Mouse (Mus musculus): Measurements from ENCODE around the gene Scly. TPM values are rescaled to one million over a fixed set of nuclear protein-coding genes. Genes with fewer than 3 reads are reported as not detected.

Gene Scly
- total RNA-seq (2012; rRNA removed) = 11.2 and 12.0 TPM in 2 replicates

GRCm38 (mm10) chr1:91297799-91298744 lies at the start of gene Scly:
Gene Scly (plus strand): TSS chr1:91298338.
- in situ Hi-C loops (cut with MboI; ENCODE audit: low sequenced_read_pairs in 2 of 2, unreplicated experiment in 2 of 2) = no loop called here
- TF ChIP-seq CHD2 (IDR thresholded peaks at IDR 0.05; ENCODE audit: low read depth, low read length) (no peak), ZNF384 (IDR thresholded peaks at IDR 0.05; ENCODE audit: low read depth, low read length) (no peak), MAFK (IDR thresholded peaks at IDR 0.05; ENCODE audit: insufficient read depth, low read depth, low read length) (no peak), HCFC1 (IDR thresholded peaks at IDR 0.05; ENCODE audit: borderline replicate concordance, insufficient read depth, low read length) (no peak), ZC3H11A (IDR thresholded peaks at IDR 0.05; ENCODE audit: borderline replicate concordance, low read depth, low read length) (no peak)
- peak; percentile 75 for DNase-seq (ENCODE audit: low read depth, low spot score)
- no peaks in the 10 kb centered on the region for H3K9me3 ChIP-seq (ENCODE audit: control insufficient read depth, insufficient read depth, low read depth, low read length)
- H3K27ac ChIP-seq (ENCODE audit: insufficient read depth, low read depth, low read length, poor library complexity, severe bottlenecking) = no peak within 1 kb of the TSS
- peak within 1 kb of the TSS; percentile 94 to 99 for H3K4me3 ChIP-seq (ENCODE audit: insufficient read depth in 1 of 2, low read depth in 1 of 2, low read length in 2 of 2, poor library complexity in 1 of 2, severe bottlenecking in 1 of 2)
- H3K36me3 ChIP-seq (ENCODE audit: control insufficient read depth, insufficient read depth, low read length, poor library complexity, severe bottlenecking) = peaks cover 4% of the 10 kb centered on the region; the same call in 1 of the 2 replicates
- H3K4me1 ChIP-seq (ENCODE audit: control insufficient read depth in 2 of 2, insufficient read depth in 2 of 2, low read length in 2 of 2, poor library complexity in 1 of 2) = peaks cover 0 to 7% of the 10 kb centered on the region in 2 experiments; a peak in 2 of 4 replicates
- H3K9ac ChIP-seq (ENCODE audit: insufficient read depth, low read depth, low read length, poor library complexity, severe bottlenecking) = peak within 1 kb of the TSS; percentile 87

GRCm38 (mm10) chr1:91248970-91249369 lies 49.2 kb upstream of the Scly start:
- in situ Hi-C loops (cut with MboI; ENCODE audit: low sequenced_read_pairs in 2 of 2, unreplicated experiment in 2 of 2) = no loop called here
- DNase-seq (ENCODE audit: low read depth, low spot score) = no peak
- H3K9ac ChIP-seq (ENCODE audit: insufficient read depth, low read depth, low read length, poor library complexity, severe bottlenecking) = no peak overlapping the region
- H3K4me3 ChIP-seq (ENCODE audit: insufficient read depth in 1 of 2, low read depth in 1 of 2, low read length in 2 of 2, poor library complexity in 1 of 2, severe bottlenecking in 1 of 2) = peak overlapping the region; percentile 33 to 92; a peak in 3 of 4 replicates
- peaks cover 3 to 5% of the 10 kb centered on the region in 2 experiments; a peak in 3 of 4 replicates for H3K4me1 ChIP-seq (ENCODE audit: control insufficient read depth in 2 of 2, insufficient read depth in 2 of 2, low read length in 2 of 2, poor library complexity in 1 of 2)
- no peaks in the 10 kb centered on the region for H3K36me3 ChIP-seq (ENCODE audit: control insufficient read depth, insufficient read depth, low read length, poor library complexity, severe bottlenecking)
- H3K9me3 ChIP-seq (ENCODE audit: control insufficient read depth, insufficient read depth, low read depth, low read length) = no peaks in the 10 kb centered on the region
- no peak overlapping the region for H3K27ac ChIP-seq (ENCODE audit: insufficient read depth, low read depth, low read length, poor library complexity, severe bottlenecking)
- no peak for TF ChIP-seq ZC3H11A (IDR thresholded peaks at IDR 0.05; ENCODE audit: borderline replicate concordance, low read depth, low read length)
- no peak for TF ChIP-seq CHD2 (IDR thresholded peaks at IDR 0.05; ENCODE audit: low read depth, low read length)
- TF ChIP-seq ZNF384 (IDR thresholded peaks at IDR 0.05; ENCODE audit: low read depth, low read length) = no peak
- no peak for TF ChIP-seq HCFC1 (IDR thresholded peaks at IDR 0.05; ENCODE audit: borderline replicate concordance, insufficient read depth, low read length)
- TF ChIP-seq MAFK (IDR thresholded peaks at IDR 0.05; ENCODE audit: insufficient read depth, low read depth, low read length) = no peak

- Histone ChIP-seq H3K9me3 (ENCODE audit: control insufficient read depth, insufficient read depth, low read depth, low read length) (no peaks in the 10 kb centered on the region), H3K36me3 (ENCODE audit: control insufficient read depth, insufficient read depth, low read length, poor library complexity, severe bottlenecking) (no peaks in the 10 kb centered on the region), H3K4me3 (ENCODE audit: insufficient read depth in 1 of 2, low read depth in 1 of 2, low read length in 2 of 2, poor library complexity in 1 of 2, severe bottlenecking in 1 of 2) (peak within 1 kb of the TSS; percentile 85 to 92), H3K27ac (ENCODE audit: insufficient read depth, low read depth, low read length, poor library complexity, severe bottlenecking) (no peak within 1 kb of the TSS), H3K4me1 (ENCODE audit: control insufficient read depth in 2 of 2, insufficient read depth in 2 of 2, low read length in 2 of 2, poor library complexity in 1 of 2) (peaks cover 3 to 5% of the 10 kb centered on the region in 2 experiments; a peak in 3 of 4 replicates), H3K9ac (ENCODE audit: insufficient read depth, low read depth, low read length, poor library complexity, severe bottlenecking) (peak within 1 kb of the TSS; percentile 91)
- no peak for TF ChIP-seq CHD2 (IDR thresholded peaks at IDR 0.05; ENCODE audit: low read depth, low read length)
- no peak for TF ChIP-seq ZC3H11A (IDR thresholded peaks at IDR 0.05; ENCODE audit: borderline replicate concordance, low read depth, low read length)
- peak; percentile 71; the same call in 1 of the 2 replicates for TF ChIP-seq MAFK (IDR thresholded peaks at IDR 0.05; ENCODE audit: insufficient read depth, low read depth, low read length)
- TF ChIP-seq ZNF384 (IDR thresholded peaks at IDR 0.05; ENCODE audit: low read depth, low read length) = peak; percentile 100
- TF ChIP-seq HCFC1 (IDR thresholded peaks at IDR 0.05; ENCODE audit: borderline replicate concordance, insufficient read depth, low read length) = peak; percentile 84
- in situ Hi-C loops (cut with MboI; ENCODE audit: low sequenced_read_pairs in 2 of 2, unreplicated experiment in 2 of 2) = no loop called here
- peak; percentile 94 for DNase-seq (ENCODE audit: low read depth, low spot score)
Measured at GRCm38 (mm10) chr1:91249564-91250414, 48.3 kb upstream of the Scly start, which contains the start of gene Ube2f. Gene Ube2f (plus strand): TSS chr1:91250304.
